Mouse (Mus musculus): ENCODE measurements around the gene Dnajc5. TPM values are rescaled to one million over a fixed set of nuclear protein-coding genes. Genes with fewer than 3 reads are reported as not detected.
A peak's percentile ranks its signal among the peaks of the same experiment; 100 is the strongest.

Dnajc5 gene
- polyA plus RNA-seq, 1 experiment, result 55.5 TPM

DNA sequence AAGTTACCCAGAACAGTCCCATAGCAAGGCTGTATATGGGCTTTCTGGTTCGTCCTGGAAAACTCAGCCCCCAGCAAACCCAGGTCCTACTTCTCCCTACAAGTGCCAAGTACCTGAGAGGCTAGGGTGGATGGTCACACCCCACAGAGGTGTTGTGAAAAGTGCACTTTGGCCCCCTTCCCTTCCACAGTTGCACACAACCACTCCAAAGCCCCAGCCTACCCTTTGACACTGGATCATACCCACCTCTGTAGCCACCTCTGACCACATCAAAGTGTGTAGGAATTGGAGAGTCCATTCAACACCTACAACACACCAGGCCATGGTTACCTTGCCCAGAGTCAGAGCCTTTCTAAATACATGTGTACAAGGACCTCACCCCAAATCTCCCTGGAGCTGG is 62.7 kb downstream of the Dnajc5 start:
- no peak overlapping the region for H3K27ac ChIP-seq (ENCODE audit: insufficient read depth, low read depth, low read length)
- no peaks in the 10 kb centered on the region for H3K36me3 ChIP-seq (ENCODE audit: control insufficient read depth, insufficient read depth, low read length)
- peaks cover 8% of the 10 kb centered on the region; the same call in 1 of the 2 replicates for H3K4me1 ChIP-seq (ENCODE audit: control insufficient read depth, insufficient read depth, low read length)
- TF ChIP-seq POLR2A (IDR thresholded peaks at IDR 0.05; ENCODE audit: low read depth, low read length), result no peak
- no peak for DNase-seq
- H3K4me3 ChIP-seq (ENCODE audit: insufficient read depth, low read depth, low read length), result no peak overlapping the region
- 82% methylated on average over 1 of the region's 1 CpGs for WGBS
- H3K27me3 ChIP-seq (replicated peaks; ENCODE audit: control insufficient read depth, insufficient read depth, low read length), result no peaks in the 10 kb centered on the region

- peaks cover 8% of the 10 kb centered on the region; the same call in 1 of the 2 replicates for H3K4me1 ChIP-seq (ENCODE audit: control insufficient read depth, insufficient read depth, low read length)
- no peak for DNase-seq
- no peak overlapping the region for H3K27ac ChIP-seq (ENCODE audit: insufficient read depth, low read depth, low read length)
- no peak overlapping the region for H3K4me3 ChIP-seq (ENCODE audit: insufficient read depth, low read depth, low read length)
- WGBS, result 91% methylated on average over 3 of the region's 3 CpGs
- H3K27me3 ChIP-seq (replicated peaks; ENCODE audit: control insufficient read depth, insufficient read depth, low read length), result no peaks in the 10 kb centered on the region
- TF ChIP-seq POLR2A (IDR thresholded peaks at IDR 0.05; ENCODE audit: low read depth, low read length) (no peak), CTCF (conservative IDR thresholded peaks at IDR 0.05; ENCODE audit: insufficient read depth, insufficient read length, low read depth, low read length) (no peak)
- H3K36me3 ChIP-seq (ENCODE audit: control insufficient read depth, insufficient read depth, low read length), result no peaks in the 10 kb centered on the region
These were observed 63.4 kb downstream of the Dnajc5 start for GRCm38 (mm10) chr2:181583460-181584257.

DNA sequence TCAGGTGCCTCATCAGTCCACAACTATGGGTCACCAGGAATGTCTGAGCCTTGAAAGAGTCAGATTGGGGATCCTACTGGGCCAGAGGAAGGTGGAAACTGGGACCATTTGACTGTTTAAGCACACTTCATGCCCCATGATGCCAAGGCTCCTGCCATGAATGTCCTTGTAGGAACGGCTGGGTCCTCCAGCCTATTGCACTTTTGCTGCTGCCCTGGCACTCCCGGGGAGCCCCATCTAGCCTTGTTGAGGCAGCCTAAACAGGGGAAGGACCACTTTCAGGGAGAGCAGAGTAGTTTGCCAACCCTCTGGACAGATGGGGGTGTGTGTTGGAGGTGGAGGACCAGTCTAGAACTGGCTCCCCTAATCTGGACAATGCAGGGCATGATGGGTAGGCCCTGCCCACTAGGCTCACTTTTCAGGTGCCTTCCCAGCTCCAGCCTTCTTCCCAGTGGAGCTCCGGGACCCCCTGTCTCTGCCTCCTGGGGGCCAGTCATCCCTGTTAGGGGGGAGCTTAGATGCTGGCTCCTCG is 64.2 kb downstream of the Dnajc5 start, which contains the start of gene Uckl1:
Uckl1 (minus strand) TSS at position 482 of the 532 bp plus-strand sequence.
- no peak for DNase-seq
- H3K27me3 ChIP-seq (replicated peaks; ENCODE audit: control insufficient read depth, insufficient read depth, low read length), result no peaks in the 10 kb centered on the region
- H3K4me3 ChIP-seq (ENCODE audit: insufficient read depth, low read depth, low read length), result no peak within 1 kb of the TSS
- TF ChIP-seq CTCF (conservative IDR thresholded peaks at IDR 0.05; ENCODE audit: insufficient read depth, insufficient read length, low read depth, low read length) (no peak), POLR2A (IDR thresholded peaks at IDR 0.05; ENCODE audit: low read depth, low read length) (no peak)
- H3K27ac ChIP-seq (ENCODE audit: insufficient read depth, low read depth, low read length), result no peak within 1 kb of the TSS
- 91% methylated on average over 4 of the region's 4 CpGs for WGBS
- no peaks in the 10 kb centered on the region for H3K36me3 ChIP-seq (ENCODE audit: control insufficient read depth, insufficient read depth, low read length)
- H3K4me1 ChIP-seq (ENCODE audit: control insufficient read depth, insufficient read depth, low read length), result peaks cover 8% of the 10 kb centered on the region; the same call in 1 of the 2 replicates

DNA sequence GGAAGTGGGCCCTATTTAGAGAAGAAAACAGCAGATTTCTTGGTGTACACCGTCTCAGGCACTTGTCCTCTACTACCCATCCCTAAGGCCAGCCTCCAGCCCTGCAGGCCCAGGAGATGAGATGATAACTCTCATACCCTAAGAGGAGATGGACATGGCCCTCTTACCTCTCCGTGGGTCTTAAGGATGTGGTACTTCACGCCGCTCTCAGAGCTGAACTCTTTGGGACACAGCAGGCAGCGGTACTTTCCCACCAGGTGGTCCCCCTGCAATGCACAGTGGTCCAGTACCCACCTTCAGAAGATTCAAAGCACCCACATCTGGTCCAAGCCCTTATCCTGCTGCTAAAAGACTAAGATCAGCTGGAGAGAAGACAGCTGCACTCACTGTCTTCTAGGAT is 65.2 kb downstream of the Dnajc5 start:
- H3K36me3 ChIP-seq (ENCODE audit: control insufficient read depth, insufficient read depth, low read length), result no peaks in the 10 kb centered on the region
- no peak overlapping the region for H3K4me3 ChIP-seq (ENCODE audit: insufficient read depth, low read depth, low read length)
- no peak overlapping the region for H3K27ac ChIP-seq (ENCODE audit: insufficient read depth, low read depth, low read length)
- TF ChIP-seq CTCF (conservative IDR thresholded peaks at IDR 0.05; ENCODE audit: insufficient read depth, insufficient read length, low read depth, low read length), result no peak
- no peak for TF ChIP-seq POLR2A (IDR thresholded peaks at IDR 0.05; ENCODE audit: low read depth, low read length)
- H3K4me1 ChIP-seq (ENCODE audit: control insufficient read depth, insufficient read depth, low read length), result 0 out of 2 replicates have a peak, but pooled peaks cover 4% of the 10 kb centered on the region
- H3K27me3 ChIP-seq (replicated peaks; ENCODE audit: control insufficient read depth, insufficient read depth, low read length), result no peaks in the 10 kb centered on the region
- 88% methylated on average over 5 of the region's 5 CpGs for WGBS
- no peak for DNase-seq

DNA sequence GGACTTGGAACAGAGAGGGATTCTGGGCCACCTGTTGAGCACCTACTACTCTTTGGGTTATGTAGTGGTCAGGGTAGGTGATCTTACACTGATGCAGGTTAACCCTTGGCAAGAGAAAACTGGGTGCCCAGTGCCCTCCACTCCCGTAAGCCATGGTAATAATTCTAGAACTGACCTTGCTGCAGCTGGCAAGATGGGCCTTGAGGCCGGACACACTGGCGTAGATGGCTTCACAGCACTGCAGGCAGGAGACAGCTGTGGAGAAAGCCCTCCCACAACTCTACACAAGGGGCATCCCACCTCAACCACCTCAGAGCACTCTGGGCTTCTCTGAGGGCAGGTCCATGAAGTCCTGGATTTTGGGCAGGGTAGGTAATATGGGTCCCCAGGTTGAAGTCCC is 65.8 kb downstream of the Dnajc5 start:
- TF ChIP-seq POLR2A (IDR thresholded peaks at IDR 0.05; ENCODE audit: low read depth, low read length), result no peak
- Histone ChIP-seq H3K36me3 (ENCODE audit: control insufficient read depth, insufficient read depth, low read length) (no peaks in the 10 kb centered on the region), H3K27ac (ENCODE audit: insufficient read depth, low read depth, low read length) (no peak overlapping the region), H3K4me3 (ENCODE audit: insufficient read depth, low read depth, low read length) (no peak overlapping the region), H3K27me3 (replicated peaks; ENCODE audit: control insufficient read depth, insufficient read depth, low read length) (no peaks in the 10 kb centered on the region), H3K4me1 (ENCODE audit: control insufficient read depth, insufficient read depth, low read length) (0 out of 2 replicates have a peak, but pooled peaks cover 4% of the 10 kb centered on the region)
- DNase-seq, result no peak
- WGBS, result 94% methylated on average over 3 of the region's 3 CpGs

DNA sequence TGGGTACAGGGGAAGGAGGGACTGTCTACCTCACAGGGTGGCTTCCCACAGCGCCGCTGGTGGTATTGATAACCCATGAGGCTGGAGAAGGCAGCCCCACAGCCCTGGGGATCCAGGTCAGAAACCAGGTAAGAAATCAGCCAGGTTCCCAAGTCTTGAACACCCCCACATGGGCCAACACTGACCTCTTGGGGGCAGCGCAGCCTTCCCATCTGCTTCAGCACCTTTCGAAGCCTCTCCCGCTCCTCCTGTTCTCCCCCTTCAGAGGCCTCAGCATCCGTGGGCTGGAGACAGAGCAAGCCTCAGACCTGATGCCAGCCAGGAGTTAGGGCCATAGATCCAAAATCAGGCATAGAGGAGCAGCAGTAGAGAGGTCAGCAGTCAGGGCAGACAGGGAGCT is 67.5 kb downstream of the Dnajc5 start:
- no peaks in the 10 kb centered on the region for H3K36me3 ChIP-seq (ENCODE audit: control insufficient read depth, insufficient read depth, low read length)
- H3K27ac ChIP-seq (ENCODE audit: insufficient read depth, low read depth, low read length), result no peak overlapping the region

GRCm38 (mm10) chr2:181588229-181588780 is 68.0 kb downstream of the Dnajc5 start:
- WGBS, result 85% methylated on average over 11 of the region's 11 CpGs

More for the DNA sequence above, 67.5 kb downstream of the Dnajc5 start:
- DNase-seq, result no peak
- WGBS, result 79% methylated on average over 6 of the region's 6 CpGs
- Histone ChIP-seq H3K27me3 (replicated peaks; ENCODE audit: control insufficient read depth, insufficient read depth, low read length) (no peaks in the 10 kb centered on the region), H3K4me3 (ENCODE audit: insufficient read depth, low read depth, low read length) (no peak overlapping the region), H3K4me1 (ENCODE audit: control insufficient read depth, insufficient read depth, low read length) (peaks cover 5% of the 10 kb centered on the region; the same call in 1 of the 2 replicates)
- TF ChIP-seq CTCF (conservative IDR thresholded peaks at IDR 0.05; ENCODE audit: insufficient read depth, insufficient read length, low read depth, low read length) (0 out of 2 replicates have a peak, but pooled peaks have one; percentile 16), POLR2A (IDR thresholded peaks at IDR 0.05; ENCODE audit: low read depth, low read length) (no peak)

More at GRCm38 (mm10) chr2:181588229-181588780, 68.0 kb downstream of the Dnajc5 start:
- H3K4me1 ChIP-seq (ENCODE audit: control insufficient read depth, insufficient read depth, low read length), result peaks cover 9% of the 10 kb centered on the region; the same call in 1 of the 2 replicates
- H3K27me3 ChIP-seq (replicated peaks; ENCODE audit: control insufficient read depth, insufficient read depth, low read length), result no peaks in the 10 kb centered on the region
- DNase-seq, result no peak
- H3K36me3 ChIP-seq (ENCODE audit: control insufficient read depth, insufficient read depth, low read length), result no peaks in the 10 kb centered on the region
- TF ChIP-seq POLR2A (IDR thresholded peaks at IDR 0.05; ENCODE audit: low read depth, low read length) (no peak), CTCF (conservative IDR thresholded peaks at IDR 0.05; ENCODE audit: insufficient read depth, insufficient read length, low read depth, low read length) (no peak)
- H3K27ac ChIP-seq (ENCODE audit: insufficient read depth, low read depth, low read length), result no peak overlapping the region
- no peak overlapping the region for H3K4me3 ChIP-seq (ENCODE audit: insufficient read depth, low read depth, low read length)
